Mouse (Mus musculus) stomach, embryonic 16.5 days (tissue): ENCODE results near the gene Igsf8. TPM values are rescaled to one million over a fixed set of nuclear protein-coding genes. Genes with fewer than 3 reads are reported as not detected.

Source experiments
- ATAC-seq: fragments of 200-750 bp; cut with Nextera tagmentation; 2 replicates; pipeline ENCODE4 v1.8.0; 2017; ENCODE audit warnings: moderate number of reproducible peaks, moderate TSS enrichment; ENCODE audit not compliant: insufficient read depth, low FRiP score
- H3K27ac ChIP-seq: fragments of 300-500 bp; sonication (generic); 2 replicates; pipeline ENCODE4 v1.5.1; 2014; ENCODE audit warnings: low read length
- H3K27me3 ChIP-seq: fragments of 300-500 bp; sonication (generic); 2 replicates; pipeline ENCODE4 v1.6.1; 2014; ENCODE audit warnings: low read length, control low read depth, mixed read lengths; ENCODE audit not compliant: control insufficient read depth, insufficient read depth
- H3K36me3 ChIP-seq: fragments of 300-500 bp; sonication (generic); 2 replicates; pipeline ENCODE4 v1.6.1; 2014; ENCODE audit warnings: low read length; ENCODE audit not compliant: control insufficient read depth, insufficient read depth
- H3K4me1 ChIP-seq: fragments of 300-500 bp; sonication (generic); 2 replicates; pipeline ENCODE4 v1.6.1; 2014; ENCODE audit warnings: low read length, control low read depth, mixed read lengths; ENCODE audit not compliant: control insufficient read depth, insufficient read depth
- H3K4me2 ChIP-seq: fragments of 300-500 bp; sonication (generic); 2 replicates; pipeline ENCODE4 v1.6.1; 2014; ENCODE audit warnings: low read depth, low read length, mixed read lengths
- H3K4me3 ChIP-seq: fragments of 300-500 bp; sonication (generic); replicated peaks from 2 replicates; pipeline ENCODE4 v1.5.1; 2014; ENCODE audit warnings: mild to moderate bottlenecking, low read length
- H3K9ac ChIP-seq: fragments of 300-500 bp; sonication (generic); 2 replicates; pipeline ENCODE4 v1.6.1; 2014; ENCODE audit warnings: low read length
- H3K9me3 ChIP-seq: fragments of 300-500 bp; sonication (generic); replicated peaks from 2 replicates; pipeline ENCODE4 v1.6.1; 2016; ENCODE audit warnings: low read length, control low read depth; ENCODE audit not compliant: control insufficient read depth
- WGBS: fragments of 180-500 bp; shearing (Covaris S2); extraction: QIAGEN DNeasy Blood & Tissue Kit; methylation state at CpG from one replicate; pipeline ENCODE4 v1.1.7; 2014; 5-methylcytosine and 5-hydroxymethylcytosine counted together
- polyA plus RNA-seq: library from polyadenylated mRNA; unstranded; fragments of >200 nt; fragmentation: Nextera tagmentation; extraction: Ambion mirVana; gene quantifications from 2 replicates; pipeline ENCODE4 v1.2.1, GENCODE M21; 2015

The Igsf8 gene
- polyA plus RNA-seq, 1 experiment from 2014 or later, result 27.8 TPM

DNA sequence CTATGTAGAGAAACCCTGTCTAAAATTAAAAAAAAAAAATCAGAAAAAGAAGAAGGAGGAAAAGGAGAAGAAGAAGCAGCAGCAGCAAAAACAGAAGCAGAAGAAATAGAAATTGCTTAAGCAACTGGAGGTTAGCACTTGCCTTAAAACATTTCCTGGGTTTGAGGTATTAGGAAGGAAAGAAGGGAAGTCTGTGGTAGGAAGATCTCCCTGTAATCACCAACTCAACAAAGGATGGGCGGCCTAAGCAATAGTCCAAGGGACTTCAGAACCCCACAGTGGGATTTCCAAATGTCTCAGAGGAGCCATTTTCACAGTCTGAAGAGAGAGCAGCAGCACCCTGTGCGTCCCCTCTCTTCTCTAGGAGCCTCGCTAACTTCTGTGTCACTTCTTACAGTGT, 91.0 kb downstream of the Igsf8 start:
- Histone ChIP-seq H3K36me3 (no peaks in the 10 kb centered on the region), H3K4me3 (no peak overlapping the region), H3K27ac (no peak overlapping the region), H3K27me3 (no peaks in the 10 kb centered on the region), H3K4me1 (peaks cover 9% of the 10 kb centered on the region; the same call in 1 of the 2 replicates), H3K9me3 (no peaks in the 10 kb centered on the region), H3K4me2 (no peak overlapping the region), H3K9ac (no peak overlapping the region)
- WGBS, result 85% methylated on average over 3 of the region's 3 CpGs
- no peak for ATAC-seq

DNA sequence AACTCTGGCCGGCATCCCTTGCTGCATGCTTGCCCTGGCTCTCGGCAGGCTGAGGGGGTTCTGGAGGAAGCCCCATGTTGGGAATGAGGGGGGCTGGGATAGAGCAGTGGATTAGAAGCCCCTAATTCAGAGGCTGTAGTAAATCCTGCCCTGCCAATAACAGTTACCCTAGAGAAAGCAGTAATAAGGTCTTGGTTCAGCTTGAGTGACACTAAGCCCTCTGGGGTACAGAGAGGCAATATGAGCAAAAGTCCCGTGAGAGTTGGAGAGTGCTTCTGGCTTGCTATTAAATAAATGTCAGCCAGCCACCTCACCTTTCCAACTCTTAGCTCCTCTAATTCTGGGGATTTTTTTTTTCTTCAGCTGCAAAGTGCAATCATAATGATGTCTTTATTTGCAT, 93.9 kb downstream of the Igsf8 start:
- no peak overlapping the region for H3K27ac ChIP-seq
- no peak overlapping the region for H3K9ac ChIP-seq
- no peak overlapping the region for H3K4me3 ChIP-seq
- ATAC-seq, result no peak
- no peak overlapping the region for H3K4me2 ChIP-seq
- H3K4me1 ChIP-seq, result peaks cover 4% of the 10 kb centered on the region; the same call in 1 of the 2 replicates
- WGBS, result 56% methylated on average over 3 of the region's 3 CpGs
- H3K27me3 ChIP-seq, result no peaks in the 10 kb centered on the region
- H3K36me3 ChIP-seq, result no peaks in the 10 kb centered on the region
- H3K9me3 ChIP-seq, result no peaks in the 10 kb centered on the region

DNA sequence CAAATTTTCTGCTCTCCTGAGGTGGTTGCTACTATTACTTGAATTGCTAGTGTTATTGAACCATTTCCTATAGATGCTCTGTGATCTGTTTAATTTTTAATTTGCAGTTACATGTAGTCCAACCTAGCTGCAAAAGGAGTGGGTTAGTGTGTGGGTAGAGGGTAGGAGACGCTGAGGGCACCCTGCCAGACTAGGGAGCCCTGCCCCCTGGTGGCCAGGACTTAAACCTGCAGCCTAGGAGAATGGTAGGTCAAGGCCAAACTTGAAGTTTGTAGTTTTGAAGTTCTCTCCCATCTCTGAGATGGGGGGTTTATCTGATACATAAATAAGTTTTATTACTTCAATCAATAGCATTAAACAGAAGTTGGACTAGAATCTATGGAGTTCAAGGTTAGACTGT, 96.1 kb downstream of the Igsf8 start:
- WGBS, result 11% methylated on average over 1 of the region's 1 CpGs
- no peak for ATAC-seq

DNA sequence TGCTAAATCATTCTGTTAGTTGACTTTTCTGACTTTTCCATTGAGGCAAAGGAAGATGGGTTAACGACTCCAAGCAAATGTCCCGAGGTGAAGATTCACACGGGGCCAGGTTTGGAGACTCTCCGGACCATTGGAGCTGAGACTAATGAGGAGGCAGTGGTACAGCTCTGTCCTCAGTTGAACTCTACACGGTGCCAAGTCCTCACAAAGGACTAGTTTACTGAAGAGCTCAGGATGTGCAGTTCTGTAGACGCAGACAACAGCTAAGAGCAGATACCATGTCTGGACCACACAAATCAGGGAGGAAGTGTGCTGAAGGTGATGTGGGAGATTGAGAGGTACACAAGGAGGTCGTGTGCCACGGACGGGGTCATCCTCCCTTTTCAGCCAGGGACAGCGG, 96.9 kb downstream of the Igsf8 start:
- no peak for ATAC-seq
- Histone ChIP-seq H3K27ac (no peak overlapping the region), H3K36me3 (no peaks in the 10 kb centered on the region), H3K9ac (no peak overlapping the region), H3K27me3 (no peaks in the 10 kb centered on the region), H3K4me1 (no peaks in the 10 kb centered on the region), H3K9me3 (no peaks in the 10 kb centered on the region), H3K4me3 (no peak overlapping the region), H3K4me2 (no peak overlapping the region)
- 75% methylated on average over 10 of the region's 10 CpGs for WGBS

More for the DNA sequence above, 96.1 kb downstream of the Igsf8 start:
- Histone ChIP-seq H3K27ac (no peak overlapping the region), H3K9ac (no peak overlapping the region), H3K27me3 (no peaks in the 10 kb centered on the region), H3K4me1 (no peaks in the 10 kb centered on the region), H3K4me2 (no peak overlapping the region), H3K36me3 (no peaks in the 10 kb centered on the region), H3K4me3 (no peak overlapping the region), H3K9me3 (no peaks in the 10 kb centered on the region)

DNA sequence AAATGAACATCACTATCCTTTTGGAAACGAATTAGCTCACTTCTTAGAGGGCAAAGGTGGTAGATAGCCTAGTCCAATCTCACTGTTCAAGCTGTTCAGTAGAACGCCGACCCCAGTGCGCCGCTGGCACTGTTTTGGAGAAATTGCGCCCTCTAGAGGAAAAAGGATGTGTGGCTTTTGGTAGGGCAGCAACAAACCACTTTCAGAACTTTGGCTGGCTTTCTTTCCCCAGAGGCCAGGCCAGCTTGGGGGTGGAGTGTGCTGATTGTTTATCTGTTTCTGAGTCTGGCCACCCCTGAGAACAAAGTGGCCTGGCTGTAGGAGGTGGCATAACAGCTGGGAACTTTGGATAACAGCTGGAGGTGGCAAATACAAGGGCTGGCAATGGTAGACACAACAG, 103.2 kb downstream of the Igsf8 start:
- Histone ChIP-seq H3K27ac (no peak overlapping the region), H3K4me3 (no peak overlapping the region), H3K9ac (no peak overlapping the region), H3K36me3 (no peaks in the 10 kb centered on the region), H3K4me1 (no peaks in the 10 kb centered on the region), H3K4me2 (no peak overlapping the region), H3K27me3 (no peaks in the 10 kb centered on the region), H3K9me3 (no peaks in the 10 kb centered on the region)
- ATAC-seq, result 0 out of 2 replicates have a peak, but pooled peaks have one; percentile 27
- 6% methylated on average over 6 of the region's 6 CpGs for WGBS

DNA sequence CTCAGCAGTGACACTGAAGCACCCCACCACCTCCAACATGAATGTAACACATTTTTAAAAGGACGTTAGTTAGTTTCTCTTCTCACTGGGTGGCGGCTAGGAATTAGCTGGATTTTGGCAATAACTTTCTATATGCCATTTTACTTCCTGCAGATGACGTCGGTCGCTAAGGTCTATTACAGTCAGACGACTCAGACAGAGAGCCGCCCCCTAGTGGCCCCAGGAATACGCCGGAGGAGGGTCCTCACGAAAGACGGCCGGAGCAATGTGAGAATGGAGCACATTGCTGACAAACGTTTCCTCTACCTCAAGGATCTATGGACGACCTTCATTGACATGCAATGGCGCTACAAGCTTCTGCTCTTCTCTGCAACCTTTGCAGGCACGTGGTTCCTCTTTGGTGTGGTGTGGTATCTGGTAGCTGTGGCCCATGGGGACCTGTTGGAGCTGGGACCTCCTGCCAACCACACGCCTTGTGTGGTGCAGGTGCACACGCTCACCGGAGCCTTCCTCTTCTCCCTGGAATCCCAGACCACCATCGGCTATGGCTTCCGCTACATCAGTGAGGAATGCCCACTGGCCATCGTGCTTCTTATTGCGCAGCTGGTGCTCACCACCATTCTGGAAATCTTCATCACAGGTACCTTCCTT, 107.5 kb downstream of the Igsf8 start:
- Histone ChIP-seq H3K9me3 (no peaks in the 10 kb centered on the region), H3K36me3 (no peaks in the 10 kb centered on the region), H3K4me2 (peak overlapping the region; percentile 20), H3K27ac (no peak overlapping the region), H3K27me3 (no peaks in the 10 kb centered on the region), H3K4me3 (0 out of 2 replicates have a peak overlapping the region, but pooled peaks have one; percentile 7), H3K9ac (no peak overlapping the region), H3K4me1 (no peaks in the 10 kb centered on the region)
- 25% methylated on average over 23 of the region's 23 CpGs for WGBS
- no peak for ATAC-seq

Other genes with a start within 250 kb of the Igsf8 start
- gene Vangl2, start 233.2 kb upstream of the Igsf8 start, polyA plus RNA-seq, result 9.7 and 10.6 TPM in 2 replicates
- not detected in 2 replicates for gene Nhlh1, start 204.1 kb upstream of the Igsf8 start, polyA plus RNA-seq
- 238 and 260 TPM in 2 replicates for gene Copa, start 179.1 kb upstream of the Igsf8 start, polyA plus RNA-seq
- 132 and 145 TPM in 2 replicates for gene Ncstn, start 178.8 kb upstream of the Igsf8 start, polyA plus RNA-seq
- gene Pex19, start 134.9 kb upstream of the Igsf8 start, polyA plus RNA-seq, result 123 and 129 TPM in 2 replicates
- gene Dcaf8, start 113.6 kb upstream of the Igsf8 start, polyA plus RNA-seq, result 120 and 123 TPM in 2 replicates
- gene Pea15a, start 54.8 kb upstream of the Igsf8 start, polyA plus RNA-seq, result 131 and 148 TPM in 2 replicates
- 26.1 and 53.9 TPM in 2 replicates for gene Casq1, start 41.8 kb upstream of the Igsf8 start, polyA plus RNA-seq
- gene Atp1a4, start 3.2 kb upstream of the Igsf8 start, polyA plus RNA-seq, result 0.04 TPM in 1 of 2 replicates, not detected in the other
- 5.7 and 7.5 TPM in 2 replicates for gene Atp1a2, start 36.4 kb downstream of the Igsf8 start, polyA plus RNA-seq
- gene Kcnj9, start 67.7 kb downstream of the Igsf8 start, polyA plus RNA-seq, result 0.07 TPM in 1 of 2 replicates, not detected in the other
- gene Kcnj10, start 79.6 kb downstream of the Igsf8 start, polyA plus RNA-seq, result 0.07 and 0.19 TPM in 2 replicates
- gene Pigm, start 114.9 kb downstream of the Igsf8 start, polyA plus RNA-seq, result 6.1 and 6.4 TPM in 2 replicates
- 0.59 and 0.91 TPM in 2 replicates for gene Slamf9, start 213.7 kb downstream of the Igsf8 start, polyA plus RNA-seq
- gene Igsf9, start 220.1 kb downstream of the Igsf8 start, polyA plus RNA-seq, result 51.6 and 55.3 TPM in 2 replicates
- 377 and 446 TPM in 2 replicates for gene Tagln2, start 238.4 kb downstream of the Igsf8 start, polyA plus RNA-seq